Mouse (Mus musculus) embryonic facial prominence, embryonic 11.5 days (tissue): ENCODE measurements at regions not wholly inside any gene's neighbourhood (a gene's known extent, or its start where the extent isn't known, plus 50 kb on each side); places are given as distances from the start of the nearest gene placed in this dataset.

ENCODE experiments used
- ATAC-seq: fragments of 200-750 bp; cut with Nextera tagmentation; replicated peaks from 2 replicates; pipeline ENCODE4 v1.8.0; 2017; ENCODE audit warnings: low read depth; ENCODE audit not compliant: insufficient number of reproducible peaks, low FRiP score, low TSS enrichment
- DNase-seq: peaks from one replicate; pipeline ENCODE4 v3.0.0-alpha.2; 2015; ENCODE audit warnings: low spot score
- H3K27ac ChIP-seq: fragments of 300-500 bp; sonication (generic); replicated peaks from 2 replicates; pipeline ENCODE4 v1.5.1; 2014; ENCODE audit warnings: mild to moderate bottlenecking, low read depth, low read length, control low read depth
- H3K27me3 ChIP-seq: fragments of 300-500 bp; sonication (generic); 2 replicates; pipeline ENCODE4 v1.6.1; 2014; ENCODE audit warnings: mild to moderate bottlenecking, low read length, moderate library complexity, mixed read lengths; ENCODE audit not compliant: control insufficient read depth, insufficient read depth
- H3K36me3 ChIP-seq: fragments of 300-500 bp; sonication (generic); replicated peaks from 2 replicates; pipeline ENCODE4 v1.6.1; 2014; ENCODE audit warnings: low read depth, mild to moderate bottlenecking, low read length, moderate library complexity, mixed read lengths; ENCODE audit not compliant: control insufficient read depth, insufficient read depth
- H3K4me1 ChIP-seq: fragments of 300-500 bp; sonication (generic); 2 replicates; pipeline ENCODE4 v1.6.1; 2014; ENCODE audit warnings: low read length, mixed read lengths; ENCODE audit not compliant: control insufficient read depth, insufficient read depth
- H3K4me2 ChIP-seq: fragments of 300-500 bp; sonication (generic); 2 replicates; pipeline ENCODE4 v1.6.1; 2014; ENCODE audit warnings: low read depth, mild to moderate bottlenecking, control low read depth, low read length, moderate library complexity
- H3K4me3 ChIP-seq: fragments of 300-500 bp; sonication (generic); 2 replicates; pipeline ENCODE4 v1.5.1; 2014; ENCODE audit warnings: low read depth, low read length, control low read depth
- H3K9ac ChIP-seq: fragments of 300-500 bp; sonication (generic); replicated peaks from 2 replicates; pipeline ENCODE4 v1.6.1; 2014; ENCODE audit warnings: mild to moderate bottlenecking, control low read depth, low read length
- H3K9me3 ChIP-seq: fragments of 300-500 bp; sonication (generic); replicated peaks from 2 replicates; pipeline ENCODE4 v1.6.1; 2016; ENCODE audit warnings: mild to moderate bottlenecking, low read length, inconsistent platforms, mixed read lengths; ENCODE audit not compliant: control insufficient read depth
- WGBS: fragments of 180-500 bp; shearing (Covaris S2); extraction: QIAGEN DNeasy Blood & Tissue Kit; methylation state at CpG from one replicate; pipeline ENCODE4 v1.1.7; 2014; 5-methylcytosine and 5-hydroxymethylcytosine counted together

DNA sequence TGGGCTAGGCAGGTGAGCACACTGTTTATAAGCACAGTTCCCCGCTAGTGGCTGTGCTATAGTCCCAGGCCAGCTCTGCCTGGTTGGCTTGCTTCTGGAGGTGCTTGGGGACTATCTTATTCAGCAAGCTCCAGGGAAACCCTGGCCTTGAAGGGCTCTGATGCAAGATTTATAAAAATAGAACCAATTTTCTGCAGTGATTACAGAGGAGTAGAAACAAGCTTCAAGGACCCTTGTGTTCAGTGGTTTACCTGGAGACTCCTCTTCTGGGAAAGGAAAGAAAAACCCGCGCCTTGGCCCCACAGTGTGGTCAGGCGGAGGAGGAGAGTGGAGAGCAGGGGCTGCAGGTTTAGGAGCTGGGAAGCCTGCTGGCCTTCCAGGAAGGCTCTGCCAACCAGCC, 178.2 kb upstream of the Ctnnb1 start:
- Histone ChIP-seq H3K9me3 (no peaks in the 10 kb centered on the region), H3K36me3 (no peaks in the 10 kb centered on the region), H3K9ac (no peak overlapping the region), H3K4me3 (no peak overlapping the region), H3K4me1 (no peaks in the 10 kb centered on the region), H3K27me3 (no peaks in the 10 kb centered on the region), H3K27ac (no peak overlapping the region), H3K4me2 (no peak overlapping the region)
- ATAC-seq = no peak
- WGBS = 72% methylated on average over 4 of the region's 4 CpGs
- no peak for DNase-seq

DNA sequence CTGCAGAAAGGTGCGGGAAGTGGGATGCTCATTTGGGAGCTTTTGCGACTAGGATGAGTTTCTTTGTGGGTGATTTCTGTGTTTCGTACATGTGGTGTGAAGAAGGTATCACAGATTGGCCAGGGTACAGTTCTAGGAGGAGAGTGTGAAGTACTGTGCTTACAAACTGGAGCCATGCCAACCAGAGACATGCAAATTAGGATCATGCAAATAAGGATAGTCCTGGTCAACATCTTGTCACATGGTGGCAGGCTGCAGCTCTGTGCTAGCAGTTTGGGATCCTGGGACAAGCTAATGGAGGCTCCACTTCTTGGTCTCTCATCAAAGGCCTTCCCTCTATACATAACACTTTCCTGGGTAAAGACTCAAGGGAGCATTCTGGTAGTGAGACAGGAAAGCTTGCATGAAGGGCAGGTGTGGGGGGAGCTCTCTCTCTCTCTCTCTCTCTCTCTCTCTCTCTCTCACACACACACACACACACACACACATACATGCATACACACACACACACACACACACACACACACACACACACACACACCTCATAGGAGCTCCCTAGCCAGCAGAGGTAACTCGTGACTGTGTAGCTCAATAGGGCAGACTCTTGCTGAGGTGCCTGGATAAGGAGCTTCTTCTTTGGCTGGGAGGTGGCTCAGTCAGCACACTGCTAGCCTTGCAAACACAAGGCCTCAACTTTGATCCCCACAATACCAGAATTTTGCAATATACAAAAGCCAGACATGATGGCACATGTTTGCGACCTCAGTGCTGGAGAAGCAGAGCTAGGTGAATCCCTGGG, 177.1 kb upstream of the Ctnnb1 start:
- Histone ChIP-seq H3K4me2 (no peak overlapping the region), H3K9me3 (no peaks in the 10 kb centered on the region), H3K4me3 (no peak overlapping the region), H3K27me3 (no peaks in the 10 kb centered on the region), H3K4me1 (no peaks in the 10 kb centered on the region), H3K9ac (no peak overlapping the region), H3K36me3 (no peaks in the 10 kb centered on the region), H3K27ac (no peak overlapping the region)
- ATAC-seq (no peak), DNase-seq (no peak)
- 81% methylated on average over 5 of the region's 5 CpGs for WGBS

DNA sequence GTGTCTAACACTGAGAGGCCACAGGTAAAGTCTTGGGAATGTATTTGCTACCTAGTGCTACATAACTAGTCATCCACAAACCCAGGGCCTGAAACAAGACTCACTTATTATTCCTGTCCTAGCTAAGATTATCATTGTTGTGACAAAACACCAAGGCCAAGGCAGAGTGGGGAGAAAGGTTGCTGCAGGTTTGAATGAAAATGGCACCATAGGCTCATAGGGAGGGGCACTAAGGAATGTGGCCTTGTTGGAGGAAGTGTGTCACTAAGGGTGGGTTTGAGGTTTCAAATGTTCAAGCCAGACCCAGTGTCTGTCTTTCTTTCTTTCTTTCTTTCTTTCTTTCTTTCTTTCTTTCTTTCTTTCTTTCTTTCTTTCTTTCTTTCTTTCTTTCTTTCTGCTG, 174.9 kb upstream of the Ctnnb1 start:
- Histone ChIP-seq H3K4me3 (no peak overlapping the region), H3K36me3 (no peaks in the 10 kb centered on the region)
- no peak for ATAC-seq

DNA sequence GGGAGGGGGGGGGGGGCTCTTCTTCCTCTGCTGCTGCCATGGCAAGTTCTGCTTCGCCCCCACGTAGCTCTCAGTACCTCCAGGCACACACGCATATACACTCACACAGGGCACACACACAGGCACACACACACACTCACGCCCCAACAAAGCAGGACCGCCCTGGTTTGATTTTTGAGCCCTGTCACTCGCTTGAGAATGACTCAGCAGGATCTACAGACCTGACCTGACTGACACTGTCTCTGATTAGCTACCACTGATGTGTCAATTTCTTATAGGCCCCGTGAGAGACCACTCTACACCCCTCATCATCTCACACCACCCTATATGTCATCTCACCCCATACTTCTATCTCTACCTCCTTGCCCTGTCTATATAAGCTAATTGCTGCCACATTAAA, 173.5 kb upstream of the Ctnnb1 start:
- H3K9me3 ChIP-seq = no peaks in the 10 kb centered on the region
- WGBS = 91% methylated on average over 7 of the region's 7 CpGs
- no peak overlapping the region for H3K4me3 ChIP-seq
- H3K4me2 ChIP-seq = no peak overlapping the region
- H3K36me3 ChIP-seq = no peaks in the 10 kb centered on the region
- H3K4me1 ChIP-seq = no peaks in the 10 kb centered on the region
- DNase-seq = no peak
- H3K27ac ChIP-seq = no peak overlapping the region
- ATAC-seq = no peak
- H3K9ac ChIP-seq = no peak overlapping the region
- H3K27me3 ChIP-seq = no peaks in the 10 kb centered on the region

More for the DNA sequence above, 174.9 kb upstream of the Ctnnb1 start:
- Histone ChIP-seq H3K9ac (no peak overlapping the region), H3K9me3 (no peaks in the 10 kb centered on the region), H3K4me1 (no peaks in the 10 kb centered on the region), H3K4me2 (no peak overlapping the region), H3K27ac (no peak overlapping the region), H3K27me3 (no peaks in the 10 kb centered on the region)
- no peak for DNase-seq

DNA sequence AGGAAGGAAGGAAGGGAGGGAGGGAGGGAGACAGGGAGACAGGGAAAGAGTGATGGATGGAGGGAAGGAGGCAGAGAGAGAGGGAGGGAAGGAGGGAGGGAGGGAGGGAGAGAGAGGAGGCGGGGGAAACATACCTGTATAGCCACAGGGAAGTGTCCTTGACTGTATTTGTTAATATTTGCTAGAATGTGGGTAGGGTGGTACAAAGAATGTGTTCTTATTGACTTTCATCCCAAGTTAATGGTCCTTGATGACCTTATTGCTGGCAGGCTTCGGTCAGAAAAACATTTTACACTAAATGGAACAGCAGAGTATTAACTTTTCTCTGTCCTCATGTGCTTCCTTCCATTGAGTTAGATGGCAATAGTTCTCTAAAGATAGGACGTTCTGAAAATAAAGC, 171.0 kb upstream of the Ctnnb1 start:
- no peak overlapping the region for H3K4me2 ChIP-seq
- DNase-seq = no peak
- WGBS = 86% methylated on average over 3 of the region's 3 CpGs

DNA sequence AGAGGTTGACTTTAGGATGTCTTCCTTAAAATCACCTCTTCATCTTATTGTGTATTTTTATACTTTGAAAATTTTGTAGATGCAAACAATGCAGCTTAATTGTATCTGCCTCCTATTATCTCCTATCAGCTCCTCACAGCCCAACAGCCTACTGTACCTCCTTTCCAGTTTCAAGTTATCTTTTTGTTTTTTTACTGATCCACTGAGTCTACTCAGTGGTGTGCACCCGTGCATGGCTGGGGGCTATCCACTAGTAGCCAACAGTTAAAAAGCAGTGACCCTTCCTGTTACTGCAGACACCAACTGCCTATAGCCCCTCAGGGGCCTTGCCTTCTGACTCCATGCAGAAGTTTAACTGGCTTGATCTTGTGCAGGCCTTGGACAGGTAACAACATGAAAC, 170.4 kb upstream of the Ctnnb1 start:
- Histone ChIP-seq H3K27me3 (no peaks in the 10 kb centered on the region), H3K9me3 (no peaks in the 10 kb centered on the region), H3K4me2 (no peak overlapping the region), H3K27ac (no peak overlapping the region), H3K9ac (no peak overlapping the region), H3K4me1 (no peaks in the 10 kb centered on the region), H3K4me3 (no peak overlapping the region), H3K36me3 (no peaks in the 10 kb centered on the region)
- ATAC-seq = no peak
- DNase-seq = no peak
- WGBS = 84% methylated on average over 1 of the region's 1 CpGs

More for the DNA sequence above, 171.0 kb upstream of the Ctnnb1 start:
- H3K9ac ChIP-seq = no peak overlapping the region
- H3K27me3 ChIP-seq = no peaks in the 10 kb centered on the region
- no peaks in the 10 kb centered on the region for H3K9me3 ChIP-seq
- H3K27ac ChIP-seq = no peak overlapping the region
- H3K4me3 ChIP-seq = no peak overlapping the region
- ATAC-seq = no peak
- H3K4me1 ChIP-seq = no peaks in the 10 kb centered on the region
- H3K36me3 ChIP-seq = no peaks in the 10 kb centered on the region

DNA sequence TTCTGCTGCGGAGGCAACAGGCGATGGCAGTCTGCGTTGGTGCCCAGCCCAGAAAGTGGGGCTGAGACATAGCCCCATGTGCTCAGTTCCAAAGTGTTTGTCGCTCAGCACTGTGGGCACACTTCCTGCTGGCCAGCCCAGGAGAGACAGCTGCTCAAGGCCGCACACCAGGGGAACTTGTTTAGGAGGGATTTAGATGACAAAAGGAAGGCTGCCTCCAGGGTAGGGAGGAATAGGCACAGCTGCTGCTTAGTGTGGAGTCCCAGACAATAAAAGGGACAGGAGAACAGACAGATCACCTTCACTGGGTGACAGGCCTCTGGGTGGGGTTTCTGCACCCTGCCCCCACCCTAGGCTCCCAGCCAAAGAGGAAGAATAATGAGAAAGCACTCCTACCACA, 169.2 kb upstream of the Ctnnb1 start:
- H3K9me3 ChIP-seq = no peaks in the 10 kb centered on the region
- no peaks in the 10 kb centered on the region for H3K36me3 ChIP-seq
- H3K4me2 ChIP-seq = no peak overlapping the region
- no peaks in the 10 kb centered on the region for H3K27me3 ChIP-seq
- H3K27ac ChIP-seq = no peak overlapping the region; the same call in 1 of the 2 replicates
- ATAC-seq = peak; percentile 52; the same call in 1 of the 2 replicates
- H3K4me3 ChIP-seq = no peak overlapping the region
- H3K9ac ChIP-seq = no peak overlapping the region
- no peak for DNase-seq
- 57% methylated on average over 5 of the region's 5 CpGs for WGBS
- H3K4me1 ChIP-seq = no peaks in the 10 kb centered on the region

DNA sequence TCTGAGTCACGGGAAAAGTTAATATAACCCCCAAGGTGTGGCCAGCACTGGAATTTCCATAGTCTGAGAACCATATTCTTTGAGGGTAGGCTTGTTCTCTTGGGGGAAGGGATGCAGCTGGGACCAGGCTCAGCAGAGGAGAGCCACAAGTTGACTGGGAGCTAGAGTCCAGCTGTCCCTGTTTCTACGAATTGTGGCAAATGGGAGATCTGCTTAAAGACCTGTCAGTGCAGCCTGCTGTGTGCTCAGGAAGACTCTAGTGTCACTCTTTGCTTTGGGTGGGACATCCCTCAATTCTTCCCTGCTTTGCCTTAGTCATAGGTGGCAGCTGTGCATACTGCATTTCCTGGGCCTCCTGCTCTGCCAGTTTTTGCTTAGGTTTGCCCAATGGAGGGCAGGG, 165.2 kb upstream of the Ctnnb1 start:
- no peaks in the 10 kb centered on the region for H3K4me1 ChIP-seq
- no peaks in the 10 kb centered on the region for H3K27me3 ChIP-seq
- H3K9ac ChIP-seq = no peak overlapping the region
- H3K4me2 ChIP-seq = no peak overlapping the region
- ATAC-seq (no peak), DNase-seq (no peak)
- H3K36me3 ChIP-seq = no peaks in the 10 kb centered on the region
- no peak overlapping the region for H3K4me3 ChIP-seq
- WGBS = 79% methylated on average over 2 of the region's 2 CpGs
- H3K9me3 ChIP-seq = no peaks in the 10 kb centered on the region
- H3K27ac ChIP-seq = no peak overlapping the region
